Mouse (Mus musculus): ENCODE data around the gene Chil5.
"Not testable (repeated sequence)": the region's sequence is repeated elsewhere in the genome, so short reads cannot be mapped to it uniquely, and the experiment has no call there.

Gene Chil5

GRCm38 (mm10) chr3:106032781-106033180 is at the start of gene Chil5:
TSS of gene Chil5 (minus strand) at chr3:106032814.
- no peak for DNase-seq (ENCODE audit: low spot score)

GRCm38 (mm10) chr3:106074824-106075223 is 42.2 kb upstream of the Chil5 start:
- DNase-seq (ENCODE audit: low spot score), result no peak

- DNase-seq (ENCODE audit: low spot score), result no peak
Measured at GRCm38 (mm10) chr3:106070994-106071393, 38.4 kb upstream of the Chil5 start.

GRCm38 (mm10) chr3:106067707-106068106 is 35.1 kb upstream of the Chil5 start:
- not testable (repeated sequence) for DNase-seq (ENCODE audit: low spot score)

GRCm38 (mm10) chr3:106057966-106058365 is 25.4 kb upstream of the Chil5 start:
- DNase-seq (ENCODE audit: low spot score), result no peak

DNA sequence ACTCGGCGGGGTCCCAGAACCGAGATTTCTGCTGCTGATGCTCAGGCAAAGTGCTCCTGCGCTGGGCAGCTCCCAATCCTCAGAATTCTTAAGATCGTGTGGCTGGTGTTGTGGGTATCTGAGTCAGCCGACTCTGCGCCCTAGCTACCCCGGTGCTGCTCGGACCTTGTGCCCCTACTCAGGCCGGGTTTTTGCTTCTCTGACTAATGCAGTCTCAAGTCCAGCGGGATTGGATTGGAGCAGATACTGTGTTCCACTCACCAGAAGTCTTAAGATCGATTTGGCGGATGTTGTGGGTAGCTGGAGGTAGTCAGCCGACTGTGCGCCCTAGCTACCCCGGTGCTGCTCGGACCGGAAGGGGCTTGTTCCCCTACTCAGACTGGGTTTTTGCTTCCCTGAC is 19.3 kb upstream of the Chil5 start:
- no peak for DNase-seq (ENCODE audit: low spot score)

DNA sequence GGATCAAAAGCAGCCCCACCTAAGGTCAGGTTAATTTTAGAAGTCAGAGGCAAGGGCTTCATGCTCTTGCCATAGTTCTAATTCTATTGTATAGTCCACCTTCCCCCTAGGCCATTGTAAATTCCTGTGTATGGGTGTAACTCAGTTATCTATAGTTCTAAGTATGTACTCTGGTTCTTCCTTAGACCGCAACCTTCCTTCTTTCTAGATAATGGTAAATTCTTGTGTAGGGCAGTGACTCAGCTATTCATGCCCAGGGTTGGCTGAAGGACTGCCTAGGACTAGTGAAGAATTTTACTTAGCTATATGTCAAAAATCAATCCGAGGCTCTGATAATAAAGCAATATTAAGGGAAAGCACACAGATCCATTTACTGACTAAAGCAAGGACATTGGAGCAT is 7.7 kb upstream of the Chil5 start:
- DNase-seq (ENCODE audit: low spot score), result no peak

- DNase-seq (ENCODE audit: low spot score), result no peak
Measured at GRCm38 (mm10) chr3:106024135-106024534, 8.5 kb downstream of the Chil5 start.

DNA sequence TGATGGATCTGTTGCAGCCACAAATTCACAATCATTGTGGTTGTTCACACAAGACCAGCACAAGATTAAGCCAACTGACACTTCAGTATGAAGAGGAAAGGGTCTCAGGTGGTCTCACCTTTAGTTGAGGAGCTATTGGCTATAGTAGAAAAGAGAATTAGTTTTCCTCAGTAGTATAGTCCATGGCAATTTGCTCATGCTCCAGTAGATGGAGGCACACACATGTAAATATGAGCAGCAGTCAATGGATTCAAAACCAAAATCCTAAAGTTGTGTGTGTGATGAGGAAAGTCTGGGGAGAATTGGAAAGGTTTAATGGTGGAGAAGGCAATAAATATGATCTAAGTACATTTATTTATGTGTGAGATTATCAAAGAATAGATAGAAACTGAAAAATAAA is 10.8 kb downstream of the Chil5 start:
- DNase-seq (ENCODE audit: low spot score), result no peak

DNA sequence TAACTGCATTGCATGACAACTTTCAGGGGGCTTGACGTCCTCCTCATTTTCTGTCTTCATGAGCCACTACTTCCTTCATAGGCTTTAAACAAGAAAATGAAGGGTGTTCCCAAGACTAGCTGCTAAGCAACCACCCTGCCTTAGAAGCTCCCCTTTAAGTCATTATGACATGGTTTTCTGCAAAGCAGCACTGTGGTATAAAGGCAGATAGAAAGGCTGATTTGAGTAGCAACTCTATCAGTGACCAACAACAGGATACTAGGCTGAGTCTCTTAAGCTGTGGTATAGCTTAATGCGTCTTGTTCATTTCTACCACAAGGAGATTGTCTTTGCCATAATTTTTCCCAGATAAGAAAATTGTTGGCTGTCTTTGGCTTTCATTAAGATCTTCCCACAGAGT is 18.1 kb downstream of the Chil5 start, which contains the start of gene Pifo:
Gene Pifo (minus strand): TSS at position 101 of the 400 bp plus-strand sequence.
- no peak for DNase-seq (ENCODE audit: low spot score)

DNA sequence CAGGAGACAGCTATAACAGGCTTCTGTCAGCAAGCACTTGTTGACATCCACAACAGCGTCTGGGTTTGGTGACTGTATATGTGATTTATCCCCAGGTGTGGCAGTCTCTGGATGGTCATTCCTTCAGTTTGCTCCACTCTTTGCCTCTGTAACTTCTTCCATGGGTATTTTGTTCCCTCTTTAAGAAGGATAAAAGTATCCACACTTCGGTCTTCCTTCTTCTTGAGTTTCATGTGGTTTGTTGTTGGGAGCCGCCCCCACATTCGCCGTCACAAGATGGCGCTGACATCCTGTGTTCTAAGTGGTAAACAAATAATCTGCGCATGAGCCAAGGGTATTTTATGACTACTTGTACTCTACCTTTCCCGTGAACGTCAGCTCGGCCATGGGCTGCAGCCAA is 29.3 kb downstream of the Chil5 start:
- not testable (repeated sequence) for DNase-seq (ENCODE audit: low spot score)

DNA sequence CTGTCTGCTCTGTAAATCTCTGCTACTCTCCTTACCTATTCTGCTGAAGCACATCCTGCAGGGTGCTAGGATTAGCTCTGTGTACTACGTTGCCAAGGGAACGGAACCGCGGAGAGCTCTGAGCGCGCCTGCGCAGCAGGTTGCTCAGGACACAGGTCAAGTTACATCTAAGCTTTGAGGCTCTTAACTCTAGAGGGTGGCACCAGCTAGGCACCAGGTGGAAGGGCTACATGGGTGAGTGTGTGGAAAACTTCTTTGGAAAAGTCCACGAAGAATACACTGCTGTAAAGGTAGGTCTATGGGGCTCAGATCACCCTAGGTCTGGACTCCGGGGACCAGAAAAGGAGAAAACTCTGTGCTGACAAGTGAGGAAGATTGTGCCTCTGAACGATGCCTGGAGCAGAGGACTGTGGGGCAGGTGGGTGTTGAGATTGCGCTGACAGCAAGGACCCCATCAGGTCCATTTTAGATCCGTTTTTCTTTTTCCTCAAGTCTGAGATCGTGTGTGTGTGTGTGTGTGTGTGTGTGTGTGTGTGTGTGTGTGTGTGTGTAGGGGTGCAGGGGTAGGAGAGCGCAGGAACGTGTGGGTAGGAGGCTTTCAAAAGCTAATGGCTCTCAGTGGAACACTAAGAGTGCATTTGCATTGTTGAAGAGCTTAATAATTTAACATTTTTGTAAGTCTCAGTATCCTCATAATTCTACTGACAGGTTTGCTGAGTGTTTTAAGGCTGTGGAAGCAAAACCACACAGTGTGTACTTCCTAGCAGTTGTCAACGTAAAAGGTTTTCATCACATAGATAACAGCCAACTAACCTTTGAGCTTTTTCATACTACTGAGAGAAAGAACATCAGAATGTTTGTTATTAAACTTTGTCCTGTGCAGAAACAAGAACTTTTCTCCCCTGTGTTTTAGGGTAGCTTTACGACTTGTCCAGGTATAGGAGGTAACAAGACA is 30.9 kb downstream of the Chil5 start:
- DNase-seq (ENCODE audit: low spot score), result no peak

DNA sequence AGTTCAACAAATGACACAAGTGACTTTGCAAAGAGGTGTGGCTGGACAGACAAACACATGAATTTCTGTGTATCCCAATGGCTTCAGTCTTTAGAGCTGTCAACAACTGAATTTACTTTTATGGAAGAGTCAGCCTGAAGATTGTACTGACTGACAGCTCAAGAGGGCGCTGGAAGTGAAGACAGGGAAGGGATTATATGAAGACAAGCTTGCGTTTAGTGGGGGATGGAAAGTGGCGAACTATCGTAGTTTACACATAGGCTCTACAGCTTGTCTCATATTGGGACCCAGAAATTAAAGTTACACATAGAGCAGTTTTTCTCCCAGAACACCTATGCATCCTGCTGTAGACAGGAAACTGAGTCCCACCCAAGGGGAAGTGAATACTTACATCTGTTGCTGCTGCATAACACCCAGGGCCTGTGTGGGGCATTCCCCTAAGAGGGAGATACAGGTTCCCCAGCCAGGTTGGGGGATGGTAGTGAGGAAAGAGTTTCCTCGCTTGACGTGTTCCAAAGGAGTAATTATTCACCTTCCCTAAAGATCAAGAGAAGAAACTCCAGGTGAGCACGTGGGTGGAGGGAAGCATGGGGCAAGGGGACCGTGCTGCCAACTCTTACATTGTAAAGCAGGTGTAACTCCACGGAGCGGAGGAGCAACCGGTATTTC is 31.8 kb downstream of the Chil5 start:
- no peak for DNase-seq (ENCODE audit: low spot score)

GRCm38 (mm10) chr3:105994730-105995129 is 37.9 kb downstream of the Chil5 start:
- DNase-seq (ENCODE audit: low spot score), result no peak

DNA sequence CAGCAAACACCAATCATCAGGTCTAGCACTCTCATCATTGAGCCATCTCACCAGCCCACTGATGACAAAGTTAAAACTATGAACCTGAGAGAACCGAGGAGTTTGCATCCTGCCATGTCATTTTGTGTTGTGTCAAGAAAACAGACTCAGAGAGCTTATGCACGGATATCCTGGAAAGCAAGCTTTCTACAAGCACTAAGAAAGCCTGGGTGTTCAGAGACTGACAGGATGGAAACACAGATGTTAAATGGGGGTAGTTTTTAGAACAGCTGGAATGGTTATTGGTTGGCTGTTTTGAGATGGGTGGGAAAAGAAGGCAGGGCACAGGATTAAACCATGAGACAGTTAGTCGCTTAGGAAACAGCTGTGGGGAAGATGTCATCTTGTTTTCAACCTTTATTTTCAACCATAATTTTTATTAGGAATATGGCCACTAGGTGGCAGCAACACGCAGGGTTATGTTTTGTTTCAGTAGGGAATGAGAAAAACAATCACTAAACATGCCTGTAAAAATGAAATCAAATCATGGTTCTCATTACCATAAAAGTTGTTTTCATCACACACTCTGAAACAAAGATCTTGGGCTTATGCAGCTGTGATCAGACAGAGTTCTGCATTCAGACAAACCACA is 40.8 kb downstream of the Chil5 start:
- no peak for DNase-seq (ENCODE audit: low spot score)

GRCm38 (mm10) chr3:105989611-105990010 is 43.0 kb downstream of the Chil5 start:
- not testable (repeated sequence) for DNase-seq (ENCODE audit: low spot score)

- DNase-seq (ENCODE audit: low spot score), result no peak
Measured at GRCm38 (mm10) chr3:105974174-105974573, 58.4 kb downstream of the Chil5 start.

DNA sequence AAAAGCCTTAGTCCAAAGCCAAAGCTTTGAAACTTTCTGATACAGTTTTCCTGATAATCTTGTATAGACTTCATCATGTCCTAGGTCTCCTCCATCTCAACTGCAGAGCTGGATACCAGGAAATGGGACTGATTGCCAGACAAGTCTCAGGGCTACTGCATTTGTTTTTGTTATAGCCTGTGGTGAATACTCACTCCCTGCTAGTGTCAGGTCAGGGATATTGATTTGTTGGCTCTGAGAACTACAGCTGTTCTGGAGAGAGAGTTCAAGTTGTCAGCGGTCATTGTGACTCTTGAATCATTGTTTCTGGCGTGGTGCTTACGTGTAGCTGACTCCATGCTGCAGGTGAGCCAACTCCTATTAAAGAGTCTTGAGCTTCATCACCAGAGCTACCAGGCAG is 59.2 kb downstream of the Chil5 start, which contains the start of gene Ovgp1:
Gene Ovgp1 (plus strand): TSS at position 301 of the 400 bp plus-strand sequence.
- DNase-seq (ENCODE audit: low spot score), result no peak

- DNase-seq (ENCODE audit: low spot score), result no peak
Measured at GRCm38 (mm10) chr3:105971831-105972446, 60.7 kb downstream of the Chil5 start.
